Mouse (Mus musculus): ENCODE measurements around the gene Slit3. TPM values are rescaled to one million over a fixed set of nuclear protein-coding genes. Genes with fewer than 3 reads are reported as not detected.

The Slit3 gene
- 0.57 TPM for polyA plus RNA-seq (2017; shearing (Covaris generic))

DNA sequence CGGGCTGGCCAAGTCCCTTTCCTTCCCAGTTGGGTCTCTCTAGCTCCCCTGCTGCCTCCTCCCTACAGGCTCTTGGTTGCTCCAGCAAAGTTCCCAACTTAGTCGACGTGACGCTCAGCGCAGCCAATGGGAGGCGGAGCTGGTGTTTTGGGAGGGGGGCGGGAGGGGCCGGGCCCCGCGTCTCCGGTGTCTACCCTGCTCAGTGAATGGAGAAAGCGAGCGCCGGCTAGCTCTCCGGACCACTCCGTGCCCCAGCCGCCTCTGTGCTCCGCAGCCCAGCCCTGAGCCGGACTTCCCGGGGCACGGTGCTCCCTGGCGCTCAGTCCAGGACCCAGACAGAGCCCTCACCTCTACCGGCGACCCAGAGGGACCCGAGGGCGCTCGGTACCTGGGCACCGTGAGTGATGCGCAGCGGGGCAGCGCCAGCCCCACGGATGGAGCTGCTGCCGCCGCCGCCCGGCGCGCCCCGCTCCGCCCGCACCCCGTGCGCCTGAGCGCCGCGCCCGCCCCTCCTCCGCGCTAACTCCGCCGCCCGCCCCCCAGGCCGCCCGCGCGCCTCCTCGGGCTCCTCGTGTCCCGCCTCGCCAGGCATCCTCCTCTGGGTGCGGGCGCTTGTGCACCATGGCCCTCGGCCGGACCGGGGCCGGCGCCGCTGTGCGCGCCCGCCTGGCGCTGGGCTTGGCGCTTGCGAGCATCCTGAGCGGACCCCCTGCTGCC, at the start of gene Slit3:
Gene Slit3 (plus strand): TSS at position 331 of the 717 bp plus-strand sequence.

